Mouse (Mus musculus): Measurements from ENCODE around the gene Hist1h4i. TPM values are rescaled to one million over a fixed set of nuclear protein-coding genes. Genes with fewer than 3 reads are reported as not detected.

Gene Hist1h4i
- polyA plus RNA-seq, 1 experiment from 2014 or later = 53.1 TPM

DNA sequence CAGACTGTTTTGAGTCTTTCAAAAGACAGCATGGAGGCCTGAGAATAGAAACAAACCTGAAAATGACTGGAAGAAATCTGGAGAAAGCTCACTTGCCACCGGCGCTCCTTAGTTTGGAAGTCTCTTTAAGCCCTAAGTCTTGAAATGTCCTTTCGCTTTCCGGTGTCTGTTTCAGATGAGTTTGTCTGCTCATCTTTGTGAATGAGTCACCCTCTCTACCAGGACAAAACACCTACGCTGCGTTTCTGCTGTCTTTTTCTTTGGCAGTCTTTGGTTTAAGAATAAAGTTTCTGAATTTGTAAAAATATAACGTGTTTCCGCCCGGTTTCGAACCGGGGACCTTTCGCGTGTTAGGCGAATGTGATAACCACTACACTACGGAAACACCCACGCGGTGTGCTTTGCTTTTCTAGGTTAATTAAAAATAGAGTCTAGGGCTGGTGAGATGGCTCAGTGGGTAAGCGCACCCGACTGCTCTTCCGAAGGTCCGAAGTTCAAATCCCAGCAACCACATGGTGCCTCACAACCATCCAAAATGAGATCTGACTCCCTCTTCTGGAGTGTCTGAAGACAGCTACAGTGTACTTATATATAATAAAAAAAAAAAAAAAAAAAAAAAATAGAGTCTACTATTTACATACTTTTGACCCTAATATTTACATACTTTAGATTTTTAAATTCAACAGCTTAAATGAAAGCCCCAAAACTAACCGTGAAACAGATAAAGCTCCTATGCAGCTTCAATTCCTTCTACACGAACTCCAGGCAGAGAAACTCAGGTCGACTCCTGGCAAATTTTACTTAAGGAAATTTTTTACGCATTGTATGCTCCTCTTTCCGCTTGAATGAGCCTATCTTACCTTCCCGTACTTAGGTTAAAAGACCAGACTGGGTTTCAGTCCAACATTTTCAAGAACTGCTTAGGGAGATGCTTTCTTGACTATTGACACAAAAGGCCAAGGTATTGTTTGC is 25.4 kb downstream of the Hist1h4i start:
- 14% methylated on average over 27 of the region's 27 CpGs for WGBS

DNA sequence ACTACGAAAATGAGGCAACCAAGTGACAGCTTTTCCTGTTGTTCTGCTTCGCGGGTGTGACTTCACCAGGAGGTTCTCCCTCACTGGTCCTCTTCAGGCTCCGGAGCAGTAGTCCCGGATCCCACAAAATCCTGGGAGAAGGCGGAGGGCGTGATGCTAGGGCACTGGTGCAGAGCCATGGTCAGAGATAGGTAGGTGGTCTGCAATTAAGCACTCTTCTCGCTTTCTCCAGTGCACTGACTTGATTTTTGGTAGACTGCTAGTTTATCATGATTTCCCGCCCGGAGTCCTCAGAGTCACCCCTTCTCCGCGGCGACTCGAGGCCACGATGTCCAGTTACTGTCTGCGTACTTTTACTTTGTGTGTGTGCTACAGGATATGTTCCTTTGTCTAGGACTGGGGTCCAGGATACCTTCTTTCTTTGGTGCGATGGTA is 26.7 kb downstream of the Hist1h4i start:
- no peaks in the 10 kb centered on the region for H3K36me3 ChIP-seq (replicated peaks)
- H3K27me3 ChIP-seq (ENCODE audit: poor library complexity, severe bottlenecking) = peaks cover 85% of the 10 kb centered on the region
- peaks cover 12% of the 10 kb centered on the region for H3K4me1 ChIP-seq
- peak overlapping the region; percentile 36 for H3K4me3 ChIP-seq
- 16% methylated on average over 17 of the region's 17 CpGs for WGBS
- H3K27ac ChIP-seq = no peak overlapping the region
- peaks cover 4% of the 10 kb centered on the region; the same call in 1 of the 2 replicates for H3K9me3 ChIP-seq
- peak; percentile 38 for DNase-seq (ENCODE audit: extremely low spot score, low spot score)

More for the DNA sequence above, 25.4 kb downstream of the Hist1h4i start:
- Histone ChIP-seq H3K27ac (no peak overlapping the region), H3K4me1 (peaks cover 19% of the 10 kb centered on the region), H3K9me3 (peaks cover 4% of the 10 kb centered on the region; the same call in 1 of the 2 replicates), H3K27me3 (ENCODE audit: poor library complexity, severe bottlenecking) (peaks cover 80% of the 10 kb centered on the region), H3K4me3 (peak overlapping the region; percentile 36), H3K36me3 (replicated peaks) (no peaks in the 10 kb centered on the region)
- DNase-seq (ENCODE audit: extremely low spot score, low spot score) = peak; percentile 87

GRCm38 (mm10) chr13:22013716-22014115 is 27.4 kb downstream of the Hist1h4i start:
- peaks cover 85% of the 10 kb centered on the region for H3K27me3 ChIP-seq (ENCODE audit: poor library complexity, severe bottlenecking)
- H3K27ac ChIP-seq = no peak overlapping the region
- peaks cover 4% of the 10 kb centered on the region; the same call in 1 of the 2 replicates for H3K9me3 ChIP-seq
- WGBS = 19% methylated on average over 13 of the region's 13 CpGs
- DNase-seq (ENCODE audit: extremely low spot score, low spot score) = peak; percentile 41
- peaks cover 12% of the 10 kb centered on the region for H3K4me1 ChIP-seq
- peak overlapping the region; percentile 36 for H3K4me3 ChIP-seq
- H3K36me3 ChIP-seq (replicated peaks) = no peaks in the 10 kb centered on the region

GRCm38 (mm10) chr13:22009642-22010041 is 31.5 kb downstream of the Hist1h4i start, which contains the start of gene Prss16:
Gene Prss16 (minus strand): TSS chr13:22009742.
- Histone ChIP-seq H3K36me3 (replicated peaks) (no peaks in the 10 kb centered on the region), H3K27ac (no peak within 1 kb of the TSS), H3K27me3 (ENCODE audit: poor library complexity, severe bottlenecking) (peaks cover 100% of the 10 kb centered on the region), H3K4me3 (no peak within 1 kb of the TSS), H3K4me1 (peaks cover 31% of the 10 kb centered on the region), H3K9me3 (no peaks in the 10 kb centered on the region)
- DNase-seq (ENCODE audit: extremely low spot score, low spot score) = no peak
- 42% methylated on average over 7 of the region's 7 CpGs for WGBS

- 76% methylated on average over 3 of the region's 3 CpGs for WGBS
- Histone ChIP-seq H3K36me3 (replicated peaks) (no peaks in the 10 kb centered on the region), H3K4me1 (peaks cover 22% of the 10 kb centered on the region), H3K27me3 (ENCODE audit: poor library complexity, severe bottlenecking) (peaks cover 100% of the 10 kb centered on the region), H3K27ac (no peak overlapping the region), H3K4me3 (no peak overlapping the region), H3K9me3 (no peaks in the 10 kb centered on the region)
- no peak for DNase-seq (ENCODE audit: extremely low spot score, low spot score)
Observed at GRCm38 (mm10) chr13:22008707-22009106, 32.5 kb downstream of the Hist1h4i start.

DNA sequence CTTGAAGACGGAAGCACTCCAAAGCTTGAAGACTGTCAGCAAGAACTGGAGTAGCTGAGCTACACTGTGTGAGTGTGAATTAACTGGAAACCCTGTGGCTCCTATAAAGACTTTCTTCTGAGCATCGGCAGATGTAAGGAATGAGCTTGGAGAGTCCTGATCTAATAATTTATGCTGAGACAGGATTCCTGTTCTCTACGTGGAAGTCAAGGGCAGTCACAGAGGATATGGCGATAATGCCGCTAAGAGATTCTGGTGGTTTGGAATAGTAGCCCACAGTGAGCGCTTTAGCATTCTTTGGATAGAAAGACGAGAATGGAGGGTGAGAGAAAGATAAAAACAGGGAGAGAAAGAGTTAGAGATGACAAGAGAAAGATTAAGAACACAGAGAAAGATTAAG is 33.3 kb downstream of the Hist1h4i start:
- DNase-seq (ENCODE audit: extremely low spot score, low spot score) = no peak
- Histone ChIP-seq H3K4me3 (no peak overlapping the region), H3K9me3 (no peaks in the 10 kb centered on the region), H3K27ac (no peak overlapping the region), H3K4me1 (peaks cover 21% of the 10 kb centered on the region), H3K27me3 (ENCODE audit: poor library complexity, severe bottlenecking) (peaks cover 100% of the 10 kb centered on the region), H3K36me3 (replicated peaks) (no peaks in the 10 kb centered on the region)
- 54% methylated on average over 7 of the region's 7 CpGs for WGBS

DNA sequence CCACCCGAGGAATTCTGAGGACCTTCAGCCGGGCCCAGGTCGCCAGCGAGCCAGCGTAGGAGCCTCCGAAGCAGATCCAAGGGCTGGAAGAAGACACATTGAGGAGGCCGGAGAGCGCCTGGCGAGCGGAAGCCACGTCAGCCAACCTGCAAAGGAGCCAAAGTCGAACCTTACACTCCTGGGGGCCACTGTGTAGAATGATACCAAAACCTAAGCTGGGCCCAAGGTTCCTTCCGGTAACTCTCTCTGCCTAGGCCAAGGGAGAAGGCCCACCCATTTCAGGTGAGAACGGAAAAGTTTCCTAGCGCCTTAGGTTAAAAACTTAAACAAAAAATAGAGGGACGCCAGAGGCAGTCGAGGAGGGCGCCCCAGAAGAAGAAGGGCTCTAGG is 34.0 kb downstream of the Hist1h4i start:
- no peak overlapping the region for H3K27ac ChIP-seq
- DNase-seq (ENCODE audit: extremely low spot score, low spot score) = no peak
- H3K27me3 ChIP-seq (ENCODE audit: poor library complexity, severe bottlenecking) = peaks cover 100% of the 10 kb centered on the region
- no peaks in the 10 kb centered on the region for H3K36me3 ChIP-seq (replicated peaks)
- 2% methylated on average over 18 of the region's 18 CpGs for WGBS
- H3K9me3 ChIP-seq = no peaks in the 10 kb centered on the region
- H3K4me3 ChIP-seq = peak overlapping the region; percentile 66
- peaks cover 21% of the 10 kb centered on the region for H3K4me1 ChIP-seq

DNA sequence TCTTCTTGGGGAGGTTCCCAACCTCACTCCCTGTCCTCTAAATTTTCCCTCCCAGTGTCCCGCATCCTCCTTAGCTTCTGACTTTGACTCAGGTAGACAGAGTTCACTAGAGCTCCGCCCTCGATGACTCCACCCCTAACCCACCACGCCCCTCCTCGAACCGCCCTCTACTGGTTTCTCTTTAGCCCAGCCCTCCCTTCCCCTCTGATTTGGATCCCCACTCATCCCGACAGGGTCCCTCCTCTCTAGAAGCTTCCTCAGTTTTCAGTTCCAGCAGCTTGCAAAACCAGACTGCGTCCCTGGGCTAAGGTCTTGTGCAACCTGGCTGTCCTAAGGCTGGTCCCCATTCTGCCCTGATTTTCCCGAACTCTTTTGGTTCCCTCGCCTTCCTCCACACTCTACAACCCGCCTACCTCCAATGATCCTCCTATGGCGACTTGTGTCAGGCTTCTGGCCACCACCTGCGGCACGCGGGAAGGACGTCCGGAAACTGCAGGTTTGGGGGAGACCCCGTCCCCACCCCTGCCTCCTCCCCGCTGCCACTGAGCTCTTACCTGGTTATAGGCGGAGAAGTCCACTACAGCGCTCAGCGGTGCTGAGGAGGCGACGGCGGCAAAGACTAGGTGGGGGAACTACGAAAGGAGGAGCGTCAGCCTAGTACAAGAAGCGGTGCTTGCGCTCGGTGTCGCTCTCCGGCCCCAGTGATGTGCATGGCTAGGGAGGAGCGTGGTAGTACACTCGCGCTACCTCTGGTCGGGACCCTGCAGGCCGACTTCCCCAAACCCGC is 34.6 kb downstream of the Hist1h4i start:
- H3K9me3 ChIP-seq = no peaks in the 10 kb centered on the region
- no peaks in the 10 kb centered on the region for H3K36me3 ChIP-seq (replicated peaks)
- peak overlapping the region; percentile 66 for H3K4me3 ChIP-seq
- peak; percentile 72 for DNase-seq (ENCODE audit: extremely low spot score, low spot score)
- H3K4me1 ChIP-seq = peaks cover 21% of the 10 kb centered on the region
- under 1% methylated on average over 38 of the region's 38 CpGs for whole genome bisulfite sequencing
- no peak overlapping the region for H3K27ac ChIP-seq
- peaks cover 100% of the 10 kb centered on the region for H3K27me3 ChIP-seq (ENCODE audit: poor library complexity, severe bottlenecking)

DNA sequence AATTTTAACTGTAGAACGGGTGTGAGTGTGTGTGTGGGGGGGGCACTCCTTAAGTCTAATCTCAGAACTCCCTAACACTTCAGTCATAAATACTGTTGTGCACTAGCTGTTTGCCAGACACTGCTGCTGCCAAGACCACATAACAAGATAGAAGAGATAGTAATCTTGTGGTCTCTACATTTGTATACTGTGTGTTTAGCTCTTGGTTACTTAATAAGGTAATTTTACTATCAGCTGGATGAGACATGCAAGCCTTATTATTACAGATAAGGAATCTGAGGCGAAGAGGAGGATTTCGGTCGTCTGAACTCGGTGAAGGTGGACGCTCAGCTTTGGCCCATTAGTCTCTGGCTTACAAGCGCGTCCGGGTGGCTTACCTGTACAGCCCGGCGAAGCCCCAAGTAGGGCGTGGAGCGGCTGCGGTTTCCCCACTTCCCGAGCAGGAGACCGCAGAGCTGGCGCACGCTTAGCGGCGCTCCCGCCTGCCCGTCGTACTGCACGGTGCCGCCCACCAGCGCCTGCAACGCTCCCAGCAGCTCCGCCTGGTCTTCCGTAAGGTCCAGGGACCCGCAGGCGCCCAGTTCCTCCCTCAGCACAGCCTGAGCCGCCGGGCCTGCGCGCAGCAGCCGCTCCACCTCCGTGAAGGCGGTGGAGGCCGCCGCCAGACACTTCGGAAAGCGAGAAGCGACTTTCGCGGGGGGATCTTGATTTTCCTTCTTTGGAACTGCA is 35.4 kb downstream of the Hist1h4i start:
- Histone ChIP-seq H3K27ac (no peak overlapping the region), H3K27me3 (ENCODE audit: poor library complexity, severe bottlenecking) (peaks cover 100% of the 10 kb centered on the region), H3K4me1 (peaks cover 21% of the 10 kb centered on the region), H3K9me3 (no peaks in the 10 kb centered on the region), H3K4me3 (peak overlapping the region; percentile 66), H3K36me3 (replicated peaks) (no peaks in the 10 kb centered on the region)
- under 1% methylated on average over 45 of the region's 45 CpGs for WGBS
- DNase-seq (ENCODE audit: extremely low spot score, low spot score) = peak; percentile 42

DNA sequence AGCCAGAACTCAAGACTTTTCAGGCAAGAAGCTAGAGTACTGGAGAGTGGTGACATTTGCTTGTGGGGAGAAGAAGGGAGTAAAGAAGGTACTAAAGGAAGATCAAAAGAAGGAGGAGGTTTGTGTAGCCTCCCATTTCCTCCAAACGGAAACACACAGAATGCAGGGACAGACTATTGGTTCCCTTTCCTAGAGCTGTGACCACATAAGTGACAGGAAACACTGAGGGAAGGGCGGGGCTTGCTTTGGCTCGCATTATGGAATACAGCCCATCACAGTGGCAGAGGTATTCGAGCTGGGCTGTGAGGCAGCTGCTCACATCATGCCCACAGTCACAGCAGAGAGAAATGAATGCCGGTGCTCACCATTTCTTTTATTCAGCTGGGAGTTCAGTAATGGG is 39.3 kb downstream of the Hist1h4i start:
- Histone ChIP-seq H3K9me3 (no peaks in the 10 kb centered on the region), H3K4me3 (no peak overlapping the region), H3K27me3 (ENCODE audit: poor library complexity, severe bottlenecking) (peaks cover 100% of the 10 kb centered on the region), H3K4me1 (peaks cover 28% of the 10 kb centered on the region), H3K27ac (no peak overlapping the region), H3K36me3 (replicated peaks) (no peaks in the 10 kb centered on the region)
- 23% methylated on average over 5 of the region's 5 CpGs for WGBS
- DNase-seq (ENCODE audit: extremely low spot score, low spot score) = no peak

- H3K36me3 ChIP-seq (replicated peaks) = no peaks in the 10 kb centered on the region
- 56% methylated on average over 2 of the region's 2 CpGs for WGBS
- no peak for DNase-seq (ENCODE audit: extremely low spot score, low spot score)
Observed at GRCm38 (mm10) chr13:22001346-22001745, 39.8 kb downstream of the Hist1h4i start.

GRCm38 (mm10) chr13:21999147-21999546 is 42.0 kb downstream of the Hist1h4i start:
- Histone ChIP-seq H3K27me3 (ENCODE audit: poor library complexity, severe bottlenecking) (peaks cover 90% of the 10 kb centered on the region), H3K36me3 (replicated peaks) (no peaks in the 10 kb centered on the region), H3K27ac (no peak overlapping the region), H3K4me3 (no peak overlapping the region), H3K9me3 (no peaks in the 10 kb centered on the region), H3K4me1 (peaks cover 37% of the 10 kb centered on the region)
- no peak for DNase-seq (ENCODE audit: extremely low spot score, low spot score)
- WGBS = 40% methylated on average over 4 of the region's 4 CpGs

More at GRCm38 (mm10) chr13:22001346-22001745, 39.8 kb downstream of the Hist1h4i start:
- no peak overlapping the region for H3K27ac ChIP-seq
- H3K4me3 ChIP-seq = no peak overlapping the region
- peaks cover 27% of the 10 kb centered on the region for H3K4me1 ChIP-seq
- H3K9me3 ChIP-seq = no peaks in the 10 kb centered on the region
- peaks cover 100% of the 10 kb centered on the region for H3K27me3 ChIP-seq (ENCODE audit: poor library complexity, severe bottlenecking)

Measured in forebrain, embryonic 10.5 days (tissue).